Mouse (Mus musculus): ENCODE measurements around the gene Ttc28.
A peak's percentile ranks its signal among the peaks of the same experiment; 100 is the strongest.

Gene Ttc28

GRCm38 (mm10) chr5:110960067-110960466, 80.5 kb downstream of the Ttc28 start:
- no peak for DNase-seq (ENCODE audit: low spot score)

DNA sequence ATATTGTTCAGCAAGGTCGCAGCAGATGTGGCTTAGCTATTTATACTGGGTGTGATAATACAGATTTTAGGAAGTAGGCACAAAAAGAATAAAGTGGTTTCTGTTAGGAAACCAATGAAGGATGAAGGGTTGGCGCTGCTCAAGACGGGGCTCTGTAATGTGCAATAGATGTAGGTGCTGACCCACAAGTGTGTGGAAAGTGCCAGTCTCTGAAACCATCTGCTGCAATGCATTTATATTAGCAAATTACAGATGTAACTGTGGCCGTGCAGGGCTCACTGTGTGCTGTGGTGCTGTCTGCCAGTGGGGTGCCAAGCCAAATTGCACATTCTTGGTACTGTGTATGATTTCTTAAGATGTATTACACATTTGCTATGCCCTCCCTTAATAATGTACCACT, 81.3 kb downstream of the Ttc28 start:
- DNase-seq (ENCODE audit: low spot score): no peak

DNA sequence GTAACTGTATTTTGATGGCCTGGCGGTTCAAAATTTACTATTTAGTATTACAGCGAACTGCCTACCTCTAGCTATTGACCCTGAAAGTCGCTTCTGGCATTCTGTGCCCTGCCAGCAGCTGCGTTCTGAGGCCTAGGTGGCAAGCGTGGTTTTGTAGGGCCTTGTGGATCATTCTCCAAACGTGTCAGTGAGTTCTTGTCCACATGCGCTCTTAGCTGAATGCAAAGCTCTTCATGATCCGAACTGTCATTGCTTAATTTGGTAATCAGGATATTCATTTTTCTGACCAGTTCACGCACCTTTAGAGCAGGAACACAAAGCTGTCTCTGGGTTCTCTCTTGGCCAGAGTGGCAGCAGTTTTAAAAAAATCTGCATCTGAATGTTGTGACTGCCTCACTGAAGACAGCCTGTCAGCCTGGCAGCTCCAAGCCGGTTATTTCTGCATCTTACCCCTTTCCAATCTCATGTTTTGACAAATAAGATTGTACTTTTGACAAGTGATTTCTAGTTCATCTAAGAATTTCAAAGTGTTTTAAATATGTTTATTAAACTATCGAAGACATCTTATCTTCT, 88.0 kb downstream of the Ttc28 start:
- DNase-seq (ENCODE audit: low spot score): no peak

GRCm38 (mm10) chr5:110968566-110968965, 89.0 kb downstream of the Ttc28 start:
- DNase-seq (ENCODE audit: low spot score): no peak

DNA sequence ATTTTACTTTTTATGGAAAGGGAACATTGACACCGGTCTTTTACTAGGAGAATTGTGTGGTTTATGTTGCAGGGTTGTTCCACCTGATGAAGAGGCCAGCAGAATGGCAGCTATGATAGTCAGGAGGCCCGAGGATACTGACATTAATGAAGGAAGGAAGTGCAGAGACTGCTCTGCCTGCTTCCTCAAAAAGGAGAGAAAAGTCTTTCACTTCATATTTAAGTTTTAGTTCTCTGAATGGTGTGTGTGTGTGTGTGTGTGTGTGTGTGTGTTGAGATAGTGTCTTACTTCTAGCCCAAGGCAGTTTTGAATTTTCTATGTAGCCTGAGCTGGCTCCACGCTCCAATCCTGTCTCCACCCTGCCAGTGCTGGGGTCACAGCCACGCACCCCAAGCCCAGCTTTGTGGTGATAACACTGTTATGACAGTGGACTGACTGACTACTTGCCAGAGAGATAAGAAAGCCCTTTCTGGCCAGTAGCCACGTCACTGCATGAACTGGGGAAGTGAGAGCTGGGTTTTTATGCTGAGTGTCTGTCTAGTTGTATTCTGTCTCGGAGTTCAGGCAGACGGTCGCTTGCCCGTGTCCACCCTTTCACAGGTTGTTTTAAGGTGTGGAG, 90.7 kb downstream of the Ttc28 start:
- no peak for DNase-seq (ENCODE audit: low spot score)

- no peak for DNase-seq (ENCODE audit: low spot score)
These were observed 97.1 kb downstream of the Ttc28 start for GRCm38 (mm10) chr5:110976721-110977120.

GRCm38 (mm10) chr5:110977796-110978195, 98.2 kb downstream of the Ttc28 start:
- DNase-seq (ENCODE audit: low spot score): no peak

GRCm38 (mm10) chr5:110978461-110978860, 98.9 kb downstream of the Ttc28 start:
- DNase-seq (ENCODE audit: low spot score): peak; percentile 80

DNA sequence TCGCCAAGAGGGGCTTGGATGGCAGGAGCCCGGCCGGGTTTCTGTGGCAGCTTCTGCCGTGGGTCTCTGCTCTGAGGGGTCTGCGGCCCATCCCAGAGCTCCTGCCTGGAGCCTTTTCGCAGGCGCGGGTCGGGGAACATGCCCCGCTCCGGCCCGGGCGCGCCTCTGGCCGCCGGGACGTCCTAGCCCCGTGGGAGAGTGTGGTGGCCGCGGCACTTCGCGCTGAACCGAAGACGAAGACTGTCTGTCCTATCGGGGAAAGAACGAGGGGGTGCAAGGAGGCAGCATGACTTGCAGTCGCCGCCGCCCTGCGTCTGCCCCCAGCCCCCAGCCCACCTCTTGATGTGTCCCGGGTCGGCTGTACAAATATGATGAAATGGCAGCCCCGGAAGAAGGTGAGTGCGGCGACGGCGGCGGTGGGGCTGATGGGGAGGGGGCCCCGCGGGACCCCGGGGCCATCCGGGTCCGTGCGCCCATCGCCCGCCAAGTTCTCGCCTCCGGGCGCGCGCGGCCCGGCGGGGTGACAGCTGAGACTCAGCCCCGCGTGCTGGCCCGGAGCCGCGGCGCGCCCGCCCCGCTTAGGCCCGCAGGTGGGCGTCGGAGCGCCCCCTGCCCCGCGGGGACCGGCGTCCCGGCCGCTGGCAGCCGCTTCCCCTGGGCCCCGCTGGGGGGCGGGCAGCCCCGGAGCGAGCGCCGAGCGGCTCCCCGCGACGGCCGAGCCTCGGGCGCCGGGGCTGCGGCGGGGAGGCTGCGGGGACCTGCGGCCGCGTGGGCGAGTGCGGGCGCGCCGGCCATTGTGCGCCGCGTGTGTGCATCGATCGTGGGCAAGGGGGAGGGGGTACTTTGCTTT, 99.6 kb downstream of the Ttc28 start:
- DNase-seq (ENCODE audit: low spot score): peak; percentile 44

GRCm38 (mm10) chr5:110979861-110980346, 100.3 kb downstream of the Ttc28 start:
- DNase-seq (ENCODE audit: low spot score): peak; percentile 80

GRCm38 (mm10) chr5:110980576-110980975, 101.0 kb downstream of the Ttc28 start:
- DNase-seq (ENCODE audit: low spot score): no peak

DNA sequence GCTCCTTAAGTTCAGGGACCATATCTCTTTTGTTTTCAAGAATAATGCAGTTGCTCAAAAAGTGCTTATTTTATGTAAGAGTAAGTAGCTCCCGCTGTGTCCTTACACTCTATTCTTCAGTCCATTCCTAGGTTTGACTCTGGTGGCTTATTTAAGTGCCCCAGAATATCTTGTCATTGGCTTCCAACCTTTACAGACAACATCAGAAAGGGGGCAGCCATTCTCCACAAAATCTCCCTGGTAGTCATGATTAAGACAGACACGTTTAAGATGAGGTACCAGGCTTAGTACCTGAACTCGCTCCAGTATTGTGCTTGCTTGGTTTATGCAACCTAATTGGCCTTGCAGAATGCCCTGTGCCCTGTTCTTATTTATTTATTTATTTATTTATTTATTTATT, 102.8 kb downstream of the Ttc28 start:
- no peak for DNase-seq (ENCODE audit: low spot score)

GRCm38 (mm10) chr5:110984136-110984681, 104.6 kb downstream of the Ttc28 start:
- DNase-seq (ENCODE audit: low spot score): no peak

DNA sequence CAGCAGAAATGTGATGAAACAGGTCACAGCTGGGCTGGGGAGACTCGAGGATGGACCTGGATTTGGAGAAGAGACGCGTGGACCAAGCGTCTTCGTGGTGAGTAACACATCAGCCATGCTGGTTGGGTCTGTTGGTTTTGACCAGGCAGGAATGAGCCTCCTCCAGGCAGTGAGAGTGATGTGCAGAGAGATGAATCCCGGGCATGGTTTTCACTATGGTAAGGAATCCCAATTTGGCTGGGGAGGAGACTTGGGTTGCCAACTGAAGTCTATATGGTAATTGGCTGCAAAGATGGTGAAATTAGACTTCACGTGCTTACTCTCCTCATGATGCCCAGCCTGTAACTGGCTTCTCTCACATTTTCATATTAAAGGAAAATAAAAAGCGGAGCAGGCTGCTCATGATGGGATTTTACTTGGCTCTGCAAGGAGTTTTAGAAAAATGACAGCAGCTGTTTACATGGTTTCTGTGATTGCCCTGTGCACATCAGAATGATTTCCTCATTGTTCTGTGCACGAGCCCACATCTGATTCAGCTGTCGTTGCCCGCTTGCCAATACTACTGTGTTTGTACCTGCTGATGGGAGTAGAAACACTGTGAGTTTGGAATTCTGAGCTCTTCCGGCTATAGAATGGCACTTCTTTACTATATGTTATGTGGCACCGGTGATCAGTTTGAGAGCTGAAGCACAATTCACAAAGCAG, 117.4 kb downstream of the Ttc28 start:
- DNase-seq (ENCODE audit: low spot score): no peak

DNA sequence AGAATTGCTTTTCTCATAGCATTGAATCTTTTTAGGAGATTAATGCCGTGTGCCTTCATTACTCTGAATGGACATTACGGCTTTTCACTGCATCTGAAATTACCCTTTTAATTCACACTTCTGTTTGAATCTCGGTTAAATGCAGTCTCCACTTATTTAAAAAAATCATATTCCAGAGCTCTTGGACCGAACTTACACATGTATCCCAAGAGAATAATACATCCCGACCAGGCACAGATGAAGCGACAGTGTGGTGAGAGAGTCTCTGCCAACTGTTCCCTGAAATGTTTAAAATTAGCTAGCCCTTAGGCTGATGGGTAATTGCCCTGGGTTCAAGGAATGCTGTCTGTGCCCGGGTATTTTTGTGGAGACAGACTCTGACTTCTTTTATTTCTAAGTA, 118.1 kb downstream of the Ttc28 start:
- no peak for DNase-seq (ENCODE audit: low spot score)

DNA sequence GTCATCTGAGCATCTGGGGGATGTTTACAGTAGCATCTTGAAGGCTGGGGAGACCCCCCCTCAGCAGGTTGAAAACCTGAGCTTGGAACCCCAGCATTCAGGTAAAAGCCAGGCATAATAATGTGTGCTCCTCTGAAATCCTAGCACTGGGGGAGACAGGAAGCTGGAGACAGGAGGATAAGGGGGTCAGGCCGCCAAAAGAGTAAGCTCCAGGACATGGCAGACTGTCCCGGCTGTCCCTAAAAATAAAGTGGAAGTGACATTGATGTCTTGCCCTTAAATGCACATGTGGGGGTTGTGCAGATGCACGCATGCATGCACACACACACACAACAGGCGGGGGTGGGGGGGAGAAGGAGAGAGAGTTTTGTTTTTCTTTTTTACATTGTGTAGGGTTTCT, 118.7 kb downstream of the Ttc28 start:
- DNase-seq (ENCODE audit: low spot score): no peak

GRCm38 (mm10) chr5:111000953-111001352, 121.3 kb downstream of the Ttc28 start:
- no peak for DNase-seq (ENCODE audit: low spot score)

- no peak for DNase-seq (ENCODE audit: low spot score)
These were observed 123.6 kb downstream of the Ttc28 start for GRCm38 (mm10) chr5:111003220-111003619.

- DNase-seq (ENCODE audit: low spot score): no peak
These were observed 124.1 kb downstream of the Ttc28 start for GRCm38 (mm10) chr5:111003750-111004149.

GRCm38 (mm10) chr5:111006272-111007135, 126.9 kb downstream of the Ttc28 start:
- DNase-seq (ENCODE audit: low spot score): no peak

DNA sequence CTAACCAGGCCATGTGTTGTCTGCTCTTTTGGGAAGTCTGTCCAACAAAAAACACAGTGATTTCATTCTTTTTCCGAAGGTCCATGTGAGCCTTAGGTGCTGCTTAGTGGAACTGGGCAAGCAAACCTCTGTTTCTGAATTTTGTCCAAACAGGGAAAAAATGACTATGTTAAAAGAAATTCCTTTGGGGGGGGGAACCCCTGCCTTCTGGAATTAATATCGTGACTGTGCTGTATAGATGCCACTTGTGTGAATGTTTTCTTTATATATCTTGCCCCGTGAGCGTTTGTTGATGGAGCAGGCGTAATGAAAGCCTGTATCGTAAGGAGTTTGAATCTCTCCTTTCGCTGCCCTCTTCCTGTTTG, 127.5 kb downstream of the Ttc28 start:
- no peak for DNase-seq (ENCODE audit: low spot score)

Measured in T-cell, adult 2 months (primary cell).